Mouse (Mus musculus) midbrain, embryonic 11.5 days (tissue): ENCODE results near the gene Pgbd5. TPM values are rescaled to one million over a fixed set of nuclear protein-coding genes. Genes with fewer than 3 reads are reported as not detected.

ENCODE experiments used
- ATAC-seq: fragments of 200-750 bp; cut with Nextera tagmentation; 2 replicates; pipeline ENCODE4 v1.8.0; 2017; ENCODE audit warnings: moderate TSS enrichment, moderate library complexity; ENCODE audit not compliant: low FRiP score
- DNase-seq: peaks from one replicate; pipeline ENCODE4 v3.0.0; 2015; ENCODE audit warnings: low spot score; ENCODE audit errors: missing footprints
- H3K27ac ChIP-seq: fragments of 300-500 bp; sonication (generic); 2 replicates; pipeline ENCODE4 v1.5.1; 2014; ENCODE audit warnings: low read depth, low read length
- H3K27me3 ChIP-seq: fragments of 300-500 bp; sonication (generic); 2 replicates; pipeline ENCODE4 v1.6.1; 2014; ENCODE audit warnings: mild to moderate bottlenecking, low read length, moderate library complexity, mixed read lengths; ENCODE audit not compliant: control insufficient read depth, insufficient read depth
- H3K36me3 ChIP-seq: fragments of 300-500 bp; sonication (generic); 2 replicates; pipeline ENCODE4 v1.6.1; 2014; ENCODE audit warnings: mild to moderate bottlenecking, low read length, moderate library complexity, mixed read lengths; ENCODE audit not compliant: control insufficient read depth, insufficient read depth
- H3K4me1 ChIP-seq: fragments of 300-500 bp; sonication (generic); 2 replicates; pipeline ENCODE4 v1.6.1; 2014; ENCODE audit warnings: low read length; ENCODE audit not compliant: control insufficient read depth, insufficient read depth
- H3K4me2 ChIP-seq: fragments of 300-500 bp; sonication (generic); 2 replicates; pipeline ENCODE4 v1.6.1; 2014; ENCODE audit warnings: mild to moderate bottlenecking, moderate library complexity
- H3K4me3 ChIP-seq: fragments of 300-500 bp; sonication (generic); 2 replicates; pipeline ENCODE4 v1.5.1; 2014; ENCODE audit warnings: low read depth, low read length
- H3K9ac ChIP-seq: fragments of 300-500 bp; sonication (generic); 2 replicates; pipeline ENCODE4 v1.6.1; 2014; ENCODE audit warnings: low read length
- H3K9me3 ChIP-seq: fragments of 300-500 bp; sonication (generic); 2 replicates; pipeline ENCODE4 v1.6.1; 2016; ENCODE audit warnings: low read length; ENCODE audit not compliant: control insufficient read depth
- WGBS: fragments of 180-500 bp; shearing (Covaris S2); extraction: QIAGEN DNeasy Blood & Tissue Kit; methylation state at CpG from one replicate; pipeline ENCODE4 v1.1.7; 2014; 5-methylcytosine and 5-hydroxymethylcytosine counted together
- polyA plus RNA-seq: library from polyadenylated mRNA; unstranded; fragments of >200 nt; fragmentation: Nextera tagmentation; extraction: Ambion mirVana; gene quantifications from 2 replicates; pipeline ENCODE4 v1.2.1, GENCODE M21; 2014

Pgbd5 gene
- polyA plus RNA-seq, 1 experiment from 2014 or later, result 4.5 TPM

DNA sequence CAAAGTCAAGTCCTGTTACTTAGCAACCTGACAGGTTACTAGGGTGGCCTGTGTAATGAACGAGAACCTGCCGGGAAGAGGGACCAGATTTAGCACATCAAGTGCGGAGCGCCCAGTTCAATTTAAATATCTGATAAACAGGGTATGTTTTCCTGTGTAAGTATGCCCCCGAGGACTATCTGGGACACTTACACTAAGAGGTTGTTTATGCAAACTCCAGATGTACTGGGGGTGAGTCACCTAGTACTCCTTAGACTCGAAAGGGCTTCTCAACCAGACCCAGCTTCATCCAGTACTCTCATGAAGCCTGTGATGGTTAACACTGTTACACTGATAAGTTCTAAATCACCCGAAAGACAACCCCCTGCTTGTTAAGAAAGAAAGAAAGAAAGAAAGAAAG lies 22.8 kb downstream of the Pgbd5 start:
- H3K27ac ChIP-seq, result no peak overlapping the region
- DNase-seq (peak; percentile 37), ATAC-seq (no peak)
- no peaks in the 10 kb centered on the region for H3K27me3 ChIP-seq
- no peak overlapping the region for H3K9ac ChIP-seq
- H3K36me3 ChIP-seq, result no peaks in the 10 kb centered on the region
- no peak overlapping the region for H3K4me2 ChIP-seq
- no peak overlapping the region for H3K4me3 ChIP-seq
- H3K4me1 ChIP-seq, result no peaks in the 10 kb centered on the region
- no peaks in the 10 kb centered on the region for H3K9me3 ChIP-seq
- WGBS, result 80% methylated on average over 7 of the region's 7 CpGs

DNA sequence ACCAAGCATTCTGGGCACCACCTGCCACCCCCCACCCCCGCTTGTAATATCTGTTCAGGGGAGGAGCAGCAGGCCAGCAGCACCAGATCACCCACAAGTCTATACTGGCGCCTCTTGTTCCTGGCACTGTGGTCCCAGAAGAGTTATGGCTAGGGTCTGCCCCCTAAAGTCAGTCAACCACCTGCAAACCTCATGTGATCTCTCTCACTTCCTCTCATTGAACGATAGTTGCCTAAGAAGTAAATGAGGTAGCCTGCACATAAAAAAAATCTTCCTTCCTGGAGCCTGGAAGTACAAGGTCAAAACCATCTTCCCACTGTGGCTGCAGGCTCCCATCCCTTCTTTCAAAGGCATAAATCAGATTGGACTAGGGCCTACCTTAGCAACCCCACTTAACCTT lies 23.7 kb downstream of the Pgbd5 start:
- Histone ChIP-seq H3K27ac (no peak overlapping the region), H3K4me2 (no peak overlapping the region), H3K4me3 (no peak overlapping the region), H3K9me3 (no peaks in the 10 kb centered on the region), H3K9ac (no peak overlapping the region), H3K4me1 (no peaks in the 10 kb centered on the region), H3K36me3 (no peaks in the 10 kb centered on the region), H3K27me3 (no peaks in the 10 kb centered on the region)
- whole genome bisulfite sequencing, result 86% methylated on average over 3 of the region's 3 CpGs
- ATAC-seq, result no peak
- no peak for DNase-seq

DNA sequence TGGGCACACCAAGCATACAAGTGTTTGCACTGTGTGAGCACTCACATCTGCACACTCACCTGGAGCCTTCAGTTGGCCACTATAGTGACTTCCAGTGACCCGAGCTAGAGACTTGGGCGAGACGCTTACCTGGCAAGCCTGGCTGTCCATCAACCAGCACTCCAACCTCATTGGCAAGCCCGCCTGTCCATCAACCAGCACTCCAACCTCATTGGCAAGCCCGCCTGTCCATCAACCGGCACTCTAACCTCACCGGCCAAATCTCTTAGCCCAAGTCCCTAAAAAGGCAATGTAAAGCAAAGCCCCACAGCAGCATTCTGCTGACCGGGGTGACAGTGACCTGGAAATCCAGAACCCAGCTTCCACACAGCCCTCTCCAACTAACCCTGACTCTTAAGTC lies 24.5 kb downstream of the Pgbd5 start:
- H3K27me3 ChIP-seq, result no peaks in the 10 kb centered on the region
- H3K4me1 ChIP-seq, result no peaks in the 10 kb centered on the region
- no peak overlapping the region for H3K4me3 ChIP-seq
- DNase-seq (peak; percentile 65), ATAC-seq (no peak)
- H3K9ac ChIP-seq, result no peak overlapping the region
- H3K4me2 ChIP-seq, result no peak overlapping the region
- H3K27ac ChIP-seq, result no peak overlapping the region
- no peaks in the 10 kb centered on the region for H3K36me3 ChIP-seq
- no peaks in the 10 kb centered on the region for H3K9me3 ChIP-seq
- WGBS, result 86% methylated on average over 8 of the region's 8 CpGs

DNA sequence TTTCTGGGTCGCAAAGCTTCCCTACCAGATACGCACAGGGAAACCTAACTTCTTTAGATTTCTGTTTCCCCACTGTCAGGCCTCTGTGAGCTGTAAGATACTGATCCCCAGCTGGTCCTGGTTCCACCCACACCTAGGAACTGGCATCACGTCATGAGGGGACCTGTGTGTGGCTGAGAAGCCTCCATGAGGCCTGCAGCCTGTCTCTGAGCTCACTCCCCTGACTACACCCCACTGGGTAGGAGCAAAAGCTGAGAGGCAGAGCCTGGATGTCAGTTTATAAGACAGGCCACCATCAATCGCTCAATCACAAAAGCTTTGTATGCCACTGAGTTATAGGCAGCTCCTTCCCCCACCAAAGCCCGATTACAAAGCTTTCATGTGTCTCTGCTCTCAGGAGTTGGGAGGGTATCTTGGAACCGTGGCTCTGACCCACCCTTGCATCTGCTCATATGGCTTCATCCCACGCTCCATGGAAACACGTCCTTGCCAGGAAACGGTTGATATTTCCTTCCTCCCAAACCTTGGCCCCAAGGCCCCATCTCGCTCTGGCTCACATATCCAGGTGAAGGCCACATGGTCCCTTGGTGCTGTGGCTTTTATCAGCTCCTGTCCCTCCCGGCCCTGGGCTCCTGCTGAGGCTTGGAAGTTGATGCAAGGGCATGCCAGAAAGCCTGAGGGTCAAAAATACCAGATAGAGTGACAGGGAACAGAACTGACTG lies 26.1 kb downstream of the Pgbd5 start:
- ATAC-seq, result no peak
- H3K27me3 ChIP-seq, result no peaks in the 10 kb centered on the region
- no peak overlapping the region for H3K4me3 ChIP-seq
- 82% methylated on average over 11 of the region's 11 CpGs for WGBS
- no peak overlapping the region for H3K4me2 ChIP-seq
- no peaks in the 10 kb centered on the region for H3K4me1 ChIP-seq
- no peaks in the 10 kb centered on the region for H3K9me3 ChIP-seq
- H3K36me3 ChIP-seq, result no peaks in the 10 kb centered on the region
- H3K9ac ChIP-seq, result no peak overlapping the region
- DNase-seq, result peak; percentile 23
- no peak overlapping the region for H3K27ac ChIP-seq

DNA sequence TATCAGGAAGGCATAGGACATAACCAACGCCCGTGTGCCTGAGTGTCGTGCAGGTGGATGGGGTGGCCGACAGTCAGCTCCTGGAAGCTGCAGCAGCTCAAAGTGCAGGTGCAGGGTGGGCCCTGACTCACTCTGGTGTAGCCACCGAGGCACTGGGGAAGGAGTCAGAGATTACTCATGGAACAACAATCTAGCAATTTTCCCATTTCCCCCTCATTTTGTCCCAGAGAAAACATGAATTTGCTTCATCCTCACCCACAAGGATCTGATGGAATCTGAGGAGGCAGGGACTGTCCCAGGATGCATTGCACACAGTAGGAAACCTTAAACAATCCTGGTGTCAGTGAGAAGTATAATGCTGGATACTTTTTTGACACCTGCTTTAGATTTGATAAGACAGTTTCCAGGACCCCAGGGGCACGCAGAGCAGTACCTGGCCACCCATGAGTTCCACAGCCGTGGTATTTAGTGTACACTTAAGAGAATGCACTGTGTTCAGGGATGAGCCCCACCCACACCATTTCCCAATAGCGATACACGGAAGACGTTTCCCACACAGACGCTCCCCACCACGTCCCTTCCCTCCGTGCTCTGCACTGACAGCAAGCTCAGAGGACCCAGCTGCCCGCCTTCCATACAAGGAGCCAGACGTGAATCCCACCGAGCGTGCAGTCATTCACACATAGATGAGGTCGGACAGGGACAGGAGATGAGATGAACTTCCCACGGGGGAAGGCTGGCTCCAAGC lies 26.8 kb downstream of the Pgbd5 start:
- H3K36me3 ChIP-seq, result no peaks in the 10 kb centered on the region

DNA sequence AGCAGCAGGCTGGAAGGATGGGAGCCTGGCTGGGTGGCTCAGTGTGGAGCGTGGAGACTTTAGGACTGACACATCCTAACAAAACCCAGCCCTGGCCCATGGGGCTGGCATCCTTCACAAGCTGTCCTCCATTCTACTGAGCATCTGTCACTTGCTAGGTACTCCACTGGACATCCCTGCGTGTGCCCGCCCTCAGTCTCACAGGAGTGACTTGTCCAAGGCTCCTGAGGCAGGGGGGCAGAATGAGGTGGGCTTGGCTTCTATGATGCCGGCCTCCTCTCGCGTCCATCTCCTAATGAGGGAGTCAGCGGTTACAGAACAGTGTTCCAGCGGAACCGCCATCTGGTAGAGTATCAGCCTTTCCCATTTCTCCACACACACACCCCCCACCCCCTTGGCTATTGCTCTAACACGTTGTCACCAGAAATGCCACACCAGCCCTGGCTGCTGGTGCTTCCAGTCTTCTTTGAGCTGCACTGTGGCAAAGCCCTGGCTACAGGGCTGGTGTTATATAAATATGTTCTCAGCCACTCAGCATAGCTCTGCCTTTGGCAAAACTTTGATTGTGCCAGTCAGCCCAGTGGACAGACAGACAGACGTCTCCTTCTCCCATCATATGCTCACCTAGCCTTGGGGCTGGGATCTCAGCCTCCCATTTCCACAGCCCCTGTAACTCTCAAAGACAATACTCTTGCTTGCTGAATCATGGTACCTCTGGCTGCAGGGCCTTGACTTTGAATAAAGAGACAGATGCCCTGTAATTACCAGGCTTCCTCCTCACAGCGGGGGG lies 34.8 kb downstream of the Pgbd5 start:
- Histone ChIP-seq H3K9ac (no peak overlapping the region), H3K9me3 (no peaks in the 10 kb centered on the region), H3K27ac (no peak overlapping the region), H3K36me3 (no peaks in the 10 kb centered on the region), H3K4me1 (no peaks in the 10 kb centered on the region), H3K4me2 (no peak overlapping the region), H3K27me3 (no peaks in the 10 kb centered on the region), H3K4me3 (no peak overlapping the region)
- peak; percentile 64 for DNase-seq
- no peak for ATAC-seq
- WGBS, result 83% methylated on average over 11 of the region's 12 CpGs

More for the DNA sequence above, 26.8 kb downstream of the Pgbd5 start:
- ATAC-seq, result no peak
- H3K9ac ChIP-seq, result no peak overlapping the region
- H3K4me3 ChIP-seq, result no peak overlapping the region
- H3K4me1 ChIP-seq, result no peaks in the 10 kb centered on the region
- H3K27me3 ChIP-seq, result no peaks in the 10 kb centered on the region
- H3K4me2 ChIP-seq, result no peak overlapping the region
- WGBS, result 85% methylated on average over 19 of the region's 19 CpGs
- peak; percentile 37 for DNase-seq
- H3K27ac ChIP-seq, result no peak overlapping the region
- no peaks in the 10 kb centered on the region for H3K9me3 ChIP-seq

DNA sequence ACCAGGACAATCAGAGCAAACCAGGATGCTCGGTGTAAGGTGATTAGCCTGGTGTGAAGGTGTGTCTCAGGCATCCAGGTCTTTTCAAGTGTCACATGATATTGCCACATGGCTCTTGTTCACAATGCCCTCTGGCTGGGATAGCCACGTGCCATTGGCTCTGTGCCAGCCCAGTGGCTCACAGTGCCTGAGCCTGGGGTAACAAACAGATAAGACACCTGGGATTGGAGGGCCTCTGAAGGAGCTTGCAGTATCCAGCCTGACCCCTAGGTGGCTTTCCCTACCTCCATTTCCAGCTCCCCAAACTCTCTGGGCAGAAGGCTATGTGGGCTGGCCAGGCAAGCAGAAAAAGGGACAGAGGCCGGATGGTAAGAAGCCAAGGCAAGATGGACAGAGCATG lies 35.6 kb downstream of the Pgbd5 start:
- 0 out of 2 replicates have a peak, but pooled peaks have one; percentile 16 for ATAC-seq
- 49% methylated on average over 3 of the region's 3 CpGs for WGBS

DNA sequence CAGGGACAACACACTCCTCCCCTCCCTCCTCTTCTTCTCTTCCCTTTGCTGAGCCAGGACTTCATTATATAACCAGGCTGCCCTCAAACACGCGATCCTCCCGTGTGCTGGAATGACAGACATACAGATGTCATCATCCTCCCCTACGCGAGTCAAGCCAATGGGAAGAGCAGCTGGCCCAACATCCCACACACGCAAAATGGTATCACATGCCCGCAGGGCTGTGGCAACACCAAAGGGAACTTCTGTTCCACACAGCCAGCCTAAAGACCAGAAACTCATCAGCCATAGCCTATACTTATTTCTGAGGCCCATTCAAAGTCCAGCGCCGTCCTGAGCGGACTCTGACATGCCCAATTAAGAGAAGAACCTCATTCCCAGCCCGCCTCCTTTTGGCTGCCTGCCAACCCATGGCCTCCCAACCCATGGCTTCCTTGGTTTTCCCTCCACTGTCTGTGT lies 40.0 kb downstream of the Pgbd5 start:
- H3K4me2 ChIP-seq, result no peak overlapping the region
- H3K27me3 ChIP-seq, result no peaks in the 10 kb centered on the region
- WGBS, result 87% methylated on average over 11 of the region's 11 CpGs
- no peak overlapping the region for H3K9ac ChIP-seq
- H3K27ac ChIP-seq, result no peak overlapping the region
- DNase-seq (peak; percentile 56), ATAC-seq (no peak)
- no peaks in the 10 kb centered on the region for H3K36me3 ChIP-seq
- H3K4me1 ChIP-seq, result no peaks in the 10 kb centered on the region
- no peaks in the 10 kb centered on the region for H3K9me3 ChIP-seq
- H3K4me3 ChIP-seq, result no peak overlapping the region

More for the DNA sequence above, 35.6 kb downstream of the Pgbd5 start:
- Histone ChIP-seq H3K36me3 (no peaks in the 10 kb centered on the region), H3K9me3 (no peaks in the 10 kb centered on the region), H3K4me3 (no peak overlapping the region), H3K9ac (no peak overlapping the region), H3K27me3 (no peaks in the 10 kb centered on the region), H3K4me1 (no peaks in the 10 kb centered on the region), H3K27ac (no peak overlapping the region), H3K4me2 (no peak overlapping the region)
- peak; percentile 91 for DNase-seq
